Mouse (Mus musculus): ENCODE measurements around the gene Selenoh. TPM values are rescaled to one million over a fixed set of nuclear protein-coding genes. Genes with fewer than 3 reads are reported as not detected.

Selenoh gene
- polyA plus RNA-seq, 1 experiment from 2014 or later = 57.6 TPM

GRCm38 (mm10) chr2:84637452-84638165 is 33.0 kb downstream of the Selenoh start:
- 36% methylated on average over 7 of the region's 7 CpGs for WGBS (ENCODE audit: insufficient replicate concordance)
- ATAC-seq = no peak

GRCm38 (mm10) chr2:84636231-84636741 is 34.3 kb downstream of the Selenoh start:
- 0 out of 2 replicates have a peak overlapping the region, but pooled peaks have one; percentile 9 for H3K9ac ChIP-seq (replicated peaks)
- no peak for TF ChIP-seq EP300 (IDR thresholded peaks at IDR 0.05; ENCODE audit: low read depth)
- no peak for TF ChIP-seq CTCF (IDR thresholded peaks at IDR 0.05; ENCODE audit: low read depth)
- peak overlapping the region; percentile 86 for H3K27ac ChIP-seq (ENCODE audit: low read depth)
- ATAC-seq = peak; percentile 68
- no peaks in the 10 kb centered on the region for H3K27me3 ChIP-seq (ENCODE audit: insufficient read depth, low read length)
- no peaks in the 10 kb centered on the region for H3K9me3 ChIP-seq (ENCODE audit: low read length)
- H3K4me3 ChIP-seq (ENCODE audit: low read depth, low read length) = 0 out of 2 replicates have a peak overlapping the region, but pooled peaks have one; percentile 2
- no peaks in the 10 kb centered on the region for H3K36me3 ChIP-seq (replicated peaks; ENCODE audit: insufficient read depth, low read length)
- WGBS (ENCODE audit: insufficient replicate concordance) = 41% methylated on average over 8 of the region's 8 CpGs
- H3K4me2 ChIP-seq (ENCODE audit: low read depth, low read length) = peak overlapping the region; percentile 54
- H3K4me1 ChIP-seq (ENCODE audit: insufficient read depth) = peaks cover 66% of the 10 kb centered on the region
- peak; percentile 21 for DNase-seq

More at GRCm38 (mm10) chr2:84637452-84638165, 33.0 kb downstream of the Selenoh start:
- Histone ChIP-seq H3K27ac (ENCODE audit: low read depth) (peak overlapping the region; percentile 86), H3K27me3 (ENCODE audit: insufficient read depth, low read length) (no peaks in the 10 kb centered on the region), H3K9ac (replicated peaks) (no peak overlapping the region), H3K4me3 (ENCODE audit: low read depth, low read length) (no peak overlapping the region), H3K4me1 (ENCODE audit: insufficient read depth) (peaks cover 66% of the 10 kb centered on the region), H3K36me3 (replicated peaks; ENCODE audit: insufficient read depth, low read length) (no peaks in the 10 kb centered on the region), H3K9me3 (ENCODE audit: low read length) (no peaks in the 10 kb centered on the region), H3K4me2 (ENCODE audit: low read depth, low read length) (0 out of 2 replicates have a peak overlapping the region, but pooled peaks have one; percentile 4)
- no peak for DNase-seq
- no peak for TF ChIP-seq CTCF (IDR thresholded peaks at IDR 0.05; ENCODE audit: low read depth)
- TF ChIP-seq EP300 (IDR thresholded peaks at IDR 0.05; ENCODE audit: low read depth) = no peak

GRCm38 (mm10) chr2:84635611-84636010 is 35.0 kb downstream of the Selenoh start:
- H3K36me3 ChIP-seq (replicated peaks; ENCODE audit: insufficient read depth, low read length) = no peaks in the 10 kb centered on the region
- 32% methylated on average over 2 of the region's 2 CpGs for WGBS (ENCODE audit: insufficient replicate concordance)
- H3K4me2 ChIP-seq (ENCODE audit: low read depth, low read length) = peak overlapping the region; percentile 54
- no peak for TF ChIP-seq CTCF (IDR thresholded peaks at IDR 0.05; ENCODE audit: low read depth)
- peak; percentile 54 for TF ChIP-seq EP300 (IDR thresholded peaks at IDR 0.05; ENCODE audit: low read depth)
- peak; percentile 91 for ATAC-seq
- H3K4me3 ChIP-seq (ENCODE audit: low read depth, low read length) = peak overlapping the region; percentile 2; the same call in 1 of the 2 replicates
- DNase-seq = peak; percentile 83
- H3K27me3 ChIP-seq (ENCODE audit: insufficient read depth, low read length) = no peaks in the 10 kb centered on the region
- peak overlapping the region; percentile 86 for H3K27ac ChIP-seq (ENCODE audit: low read depth)
- no peaks in the 10 kb centered on the region for H3K9me3 ChIP-seq (ENCODE audit: low read length)
- H3K4me1 ChIP-seq (ENCODE audit: insufficient read depth) = peaks cover 61% of the 10 kb centered on the region
- no peak overlapping the region; the same call in 1 of the 2 replicates for H3K9ac ChIP-seq (replicated peaks)

GRCm38 (mm10) chr2:84634934-84635482 is 35.6 kb downstream of the Selenoh start:
- DNase-seq = no peak
- TF ChIP-seq EP300 (IDR thresholded peaks at IDR 0.05; ENCODE audit: low read depth) = no peak
- TF ChIP-seq CTCF (IDR thresholded peaks at IDR 0.05; ENCODE audit: low read depth) = no peak
- peak overlapping the region; percentile 44 for H3K9ac ChIP-seq (replicated peaks)
- 30% methylated on average over 4 of the region's 4 CpGs for WGBS (ENCODE audit: insufficient replicate concordance)
- peak overlapping the region; percentile 54 for H3K4me2 ChIP-seq (ENCODE audit: low read depth, low read length)
- H3K4me1 ChIP-seq (ENCODE audit: insufficient read depth) = peaks cover 56% of the 10 kb centered on the region
- H3K27ac ChIP-seq (ENCODE audit: low read depth) = peak overlapping the region; percentile 86
- no peaks in the 10 kb centered on the region for H3K36me3 ChIP-seq (replicated peaks; ENCODE audit: insufficient read depth, low read length)
- no peaks in the 10 kb centered on the region for H3K9me3 ChIP-seq (ENCODE audit: low read length)
- H3K27me3 ChIP-seq (ENCODE audit: insufficient read depth, low read length) = no peaks in the 10 kb centered on the region
- H3K4me3 ChIP-seq (ENCODE audit: low read depth, low read length) = peak overlapping the region; percentile 5; the same call in 1 of the 2 replicates
- no peak for ATAC-seq

- Histone ChIP-seq H3K4me3 (ENCODE audit: low read depth, low read length) (no peak overlapping the region), H3K4me1 (ENCODE audit: insufficient read depth) (peaks cover 51% of the 10 kb centered on the region), H3K4me2 (ENCODE audit: low read depth, low read length) (peak overlapping the region; percentile 54), H3K27me3 (ENCODE audit: insufficient read depth, low read length) (no peaks in the 10 kb centered on the region), H3K36me3 (replicated peaks; ENCODE audit: insufficient read depth, low read length) (0 out of 2 replicates have a peak, but pooled peaks cover 2% of the 10 kb centered on the region), H3K9ac (replicated peaks) (peak overlapping the region; percentile 28; the same call in 1 of the 2 replicates), H3K27ac (ENCODE audit: low read depth) (peak overlapping the region; percentile 86), H3K9me3 (ENCODE audit: low read length) (no peaks in the 10 kb centered on the region)
- DNase-seq = no peak
- no peak for ATAC-seq
- TF ChIP-seq CTCF (IDR thresholded peaks at IDR 0.05; ENCODE audit: low read depth) (no peak), EP300 (IDR thresholded peaks at IDR 0.05; ENCODE audit: low read depth) (no peak)
- WGBS (ENCODE audit: insufficient replicate concordance) = 33% methylated on average over 4 of the region's 4 CpGs
These were observed 36.6 kb downstream of the Selenoh start for GRCm38 (mm10) chr2:84634006-84634405.

- Histone ChIP-seq H3K27me3 (ENCODE audit: insufficient read depth, low read length) (no peaks in the 10 kb centered on the region), H3K9me3 (ENCODE audit: low read length) (no peaks in the 10 kb centered on the region), H3K36me3 (replicated peaks; ENCODE audit: insufficient read depth, low read length) (0 out of 2 replicates have a peak, but pooled peaks cover 2% of the 10 kb centered on the region), H3K9ac (replicated peaks) (peak overlapping the region; percentile 12; the same call in 1 of the 2 replicates), H3K4me2 (ENCODE audit: low read depth, low read length) (peak overlapping the region; percentile 45), H3K4me1 (ENCODE audit: insufficient read depth) (peaks cover 45% of the 10 kb centered on the region), H3K4me3 (ENCODE audit: low read depth, low read length) (no peak overlapping the region), H3K27ac (ENCODE audit: low read depth) (peak overlapping the region; percentile 86)
- peak; percentile 21 for DNase-seq
- TF ChIP-seq CTCF (IDR thresholded peaks at IDR 0.05; ENCODE audit: low read depth) (no peak), EP300 (IDR thresholded peaks at IDR 0.05; ENCODE audit: low read depth) (no peak)
- WGBS (ENCODE audit: insufficient replicate concordance) = 7% methylated on average over 3 of the region's 3 CpGs
- no peak for ATAC-seq
These were observed 37.6 kb downstream of the Selenoh start for GRCm38 (mm10) chr2:84632999-84633398.

Data from liver, postnatal 0 days (tissue).